Mouse (Mus musculus) liver, embryonic 14.5 days (tissue): ENCODE results near the gene Slc45a1.

Experiments used
- CTCF ChIP-seq: IDR thresholded peaks from 2 replicates; pipeline ENCODE4 v1.5.1; 2016; ENCODE audit warnings: antibody characterized with exemption, low read depth, control low read depth
- EP300 ChIP-seq: IDR thresholded peaks from 2 replicates; pipeline ENCODE4 v1.6.1; 2016; ENCODE audit warnings: antibody characterized with exemption, low read depth

DNA sequence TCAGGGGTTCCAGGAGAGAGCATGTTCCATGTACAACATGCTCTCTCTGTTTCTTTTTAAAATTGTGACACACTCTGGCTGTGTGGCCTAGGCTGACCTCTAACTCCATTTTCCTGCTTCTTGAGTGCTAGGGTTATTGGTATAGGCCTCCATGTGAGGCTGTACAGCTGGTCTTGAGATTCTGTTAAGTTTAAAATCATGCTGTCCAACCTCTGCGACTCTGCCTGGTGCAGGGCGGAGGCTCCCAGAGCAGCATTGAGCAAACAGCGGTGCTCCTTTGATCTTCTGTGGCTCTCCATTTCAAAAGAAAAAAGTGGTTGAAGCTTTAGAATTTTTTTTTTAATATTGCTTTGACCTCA is 68.2 kb downstream of the Slc45a1 start:
- TF ChIP-seq EP300 (no peak), CTCF (no peak)
